24 mouse cellular contexts compared by ENCODE assay signal in the genomic region with DNA sequence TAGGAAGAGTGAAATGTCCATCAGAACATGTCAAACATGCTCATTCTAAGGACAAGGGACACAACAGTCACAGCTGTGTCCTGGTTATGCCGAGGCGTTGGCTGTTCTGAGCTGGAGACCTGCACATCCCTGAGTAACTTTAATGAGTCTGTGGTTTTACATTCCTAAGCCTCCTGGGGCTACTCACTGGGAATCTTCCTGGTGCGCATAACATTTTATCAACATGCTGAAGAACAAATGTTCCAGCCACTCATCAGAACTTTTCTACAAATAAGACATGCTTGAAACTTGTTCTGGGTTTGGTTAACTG.
"Had no signal": no experiment of that assay in that cellular context is flagged by ENCODE, and none has a peak within 500 bp of the region (broad histone marks: within the 10 kb centered on the region; RNA-seq: fewer than 3 reads in every experiment).

No protein-coding gene starts in this region.

- H3K4me2 ChIP-seq: heart, embryonic 12.5 days; hindbrain, embryonic 14.5 days; intestine, embryonic 15.5 days; limb, embryonic 12.5 days; liver, embryonic 11.5 days; liver, embryonic 13.5 days had no signal

- H3K27ac ChIP-seq: heart, embryonic 10.5 days; hindbrain, embryonic 14.5 days; intestine, embryonic 15.5 days; left cerebral cortex, adult 2 months; limb, embryonic 10.5 days; limb, embryonic 12.5 days; liver, embryonic 13.5 days had no signal

- DNase-seq: gastrocnemius, postnatal 14 days; gastrocnemius, postnatal 36 days; heart, adult 18-20 months; heart, postnatal 14 days; heart, postnatal 36 days; kidney, adult 18-20 months; kidney, adult 8-10 months; kidney, postnatal 10 days; kidney, postnatal 25 days; kidney, postnatal 4 days; layer of hippocampus, adult 9-11 months; liver; liver, embryonic 13.5 days had no signal

- H3K4me1 ChIP-seq: intestine, embryonic 15.5 days; liver, embryonic 13.5 days had no signal

- H3K9ac ChIP-seq: heart, embryonic 12.5 days; hindbrain, embryonic 14.5 days; intestine, embryonic 15.5 days; limb, embryonic 12.5 days; liver, embryonic 13.5 days had no signal

- H3K4me3 ChIP-seq: heart, embryonic 10.5 days; heart, embryonic 12.5 days; intestine, embryonic 15.5 days; left cerebral cortex, adult 2 months; limb, embryonic 10.5 days; limb, embryonic 12.5 days; liver, embryonic 13.5 days had no signal

- ATAC-seq: hindbrain, embryonic 16.5 days; inflammation-experienced regulatory T-cells, adult 6 months; intestine, embryonic 15.5 days; intestine, postnatal 0 days had no signal

- H3K9me3 ChIP-seq: heart, embryonic 10.5 days; heart, embryonic 12.5 days; intestine, embryonic 15.5 days; limb, embryonic 10.5 days; limb, embryonic 12.5 days; liver, embryonic 13.5 days had no signal

- H3K27me3 ChIP-seq: heart, embryonic 12.5 days; intestine, embryonic 15.5 days; limb, embryonic 12.5 days; liver, embryonic 13.5 days had no signal

- H3K36me3 ChIP-seq: heart, embryonic 10.5 days; heart, embryonic 12.5 days; intestine, embryonic 15.5 days; limb, embryonic 10.5 days; limb, embryonic 12.5 days; liver, embryonic 13.5 days had no signal
